Mouse (Mus musculus) bone marrow, adult 2 months (tissue): Measurements from ENCODE around the gene Pcx.

ENCODE experiments used
- CTCF ChIP-seq: fragments of 200-500 bp; IDR thresholded peaks from 2 replicates; pipeline ENCODE4 v1.5.1; 2011; ENCODE audit warnings: low read length, control low read depth; ENCODE audit not compliant: control insufficient read depth, insufficient read depth
- POLR2A ChIP-seq: fragments of 200-500 bp; IDR thresholded peaks from 2 replicates; pipeline ENCODE4 v1.6.1; 2011; ENCODE audit warnings: low read depth, mild to moderate bottlenecking, control low read depth, low read length, borderline replicate concordance; ENCODE audit not compliant: control insufficient read depth

- TF ChIP-seq POLR2A, result no peak
- no peak for TF ChIP-seq CTCF
These were observed 48.3 kb upstream of the Pcx start for GRCm38 (mm10) chr19:4461981-4462380.
